Mouse (Mus musculus): ENCODE data around the gene Sort1. TPM values are rescaled to one million over a fixed set of nuclear protein-coding genes. Genes with fewer than 3 reads are reported as not detected.

Gene Sort1
- polyA plus RNA-seq, 1 experiment from 2014 or later: 19.4 TPM

Other genes with a start within 250 kb of the Sort1 start
- 17.7 and 18.6 TPM in 2 replicates for gene Gstm4, start 239.2 kb upstream of the Sort1 start, polyA plus RNA-seq (2014; fragmentation: Nextera tagmentation; extraction: Ambion mirVana)
- gene Ampd2, start 197.4 kb upstream of the Sort1 start, polyA plus RNA-seq (2014; fragmentation: Nextera tagmentation; extraction: Ambion mirVana): 51.7 and 53.5 TPM in 2 replicates
- 0.24 TPM in 1 of 2 replicates, not detected in the other for gene Gnat2, start 191.3 kb upstream of the Sort1 start, polyA plus RNA-seq (2014; fragmentation: Nextera tagmentation; extraction: Ambion mirVana)
- gene Gnai3, start 137.9 kb upstream of the Sort1 start, polyA plus RNA-seq (2014; fragmentation: Nextera tagmentation; extraction: Ambion mirVana): 108 and 141 TPM in 2 replicates
- gene Gpr61, start 129.2 kb upstream of the Sort1 start, polyA plus RNA-seq (2014; fragmentation: Nextera tagmentation; extraction: Ambion mirVana): 2.7 and 4.5 TPM in 2 replicates
- gene Amigo1, start 97.7 kb upstream of the Sort1 start, polyA plus RNA-seq (2014; fragmentation: Nextera tagmentation; extraction: Ambion mirVana): 11.2 TPM in 2 replicates
- 2.0 and 2.3 TPM in 2 replicates for gene Cyb561d1, start 82.9 kb upstream of the Sort1 start, polyA plus RNA-seq (2014; fragmentation: Nextera tagmentation; extraction: Ambion mirVana)
- 22.0 and 24.0 TPM in 2 replicates for gene Atxn7l2, start 73.1 kb upstream of the Sort1 start, polyA plus RNA-seq (2014; fragmentation: Nextera tagmentation; extraction: Ambion mirVana)
- gene Sypl2, start 57.4 kb upstream of the Sort1 start, polyA plus RNA-seq (2014; fragmentation: Nextera tagmentation; extraction: Ambion mirVana): 0.14 and 0.32 TPM in 2 replicates
- gene Psma5, start 27.2 kb upstream of the Sort1 start, polyA plus RNA-seq (2014; fragmentation: Nextera tagmentation; extraction: Ambion mirVana): 243 TPM in 2 replicates
- 0.48 TPM in 1 of 2 replicates, not detected in the other for gene Mybphl, start 80.8 kb downstream of the Sort1 start, polyA plus RNA-seq (2014; fragmentation: Nextera tagmentation; extraction: Ambion mirVana)
- 3.2 and 3.5 TPM in 2 replicates for gene Psrc1, start 99.8 kb downstream of the Sort1 start, polyA plus RNA-seq (2014; fragmentation: Nextera tagmentation; extraction: Ambion mirVana)
- 50.4 and 56.7 TPM in 2 replicates for gene Celsr2, start 131.5 kb downstream of the Sort1 start, polyA plus RNA-seq (2014; fragmentation: Nextera tagmentation; extraction: Ambion mirVana)
- gene Sars, start 161.1 kb downstream of the Sort1 start, polyA plus RNA-seq (2014; fragmentation: Nextera tagmentation; extraction: Ambion mirVana): 223 and 244 TPM in 2 replicates